Mouse (Mus musculus): ENCODE measurements around the gene Senp7.
"Not testable (repeated sequence)": the region's sequence is repeated elsewhere in the genome, so short reads cannot be mapped to it uniquely, and the experiment has no call there.

Senp7 gene

DNA sequence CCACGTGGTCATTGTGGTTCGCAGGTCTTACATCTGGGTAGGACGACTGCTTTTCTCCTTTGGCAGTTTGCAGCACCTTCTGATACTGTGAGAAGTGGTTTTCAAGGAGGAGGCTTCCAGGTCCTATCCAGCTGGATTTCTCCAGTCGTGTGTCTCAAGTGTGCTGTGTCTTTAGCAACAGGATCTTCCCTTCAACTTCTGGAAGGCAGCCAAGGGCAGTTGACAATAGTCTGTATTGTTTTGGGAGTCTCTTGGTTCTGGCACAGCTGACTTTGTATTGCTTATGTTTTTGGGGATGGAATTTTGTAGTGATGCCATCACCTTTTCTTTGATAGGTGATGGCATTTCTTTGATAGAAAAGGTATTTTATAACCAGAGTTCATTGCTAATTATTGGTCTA lies 86.0 kb downstream of the Senp7 start:
- no peak for DNase-seq (ENCODE audit: low read depth, low spot score)

DNA sequence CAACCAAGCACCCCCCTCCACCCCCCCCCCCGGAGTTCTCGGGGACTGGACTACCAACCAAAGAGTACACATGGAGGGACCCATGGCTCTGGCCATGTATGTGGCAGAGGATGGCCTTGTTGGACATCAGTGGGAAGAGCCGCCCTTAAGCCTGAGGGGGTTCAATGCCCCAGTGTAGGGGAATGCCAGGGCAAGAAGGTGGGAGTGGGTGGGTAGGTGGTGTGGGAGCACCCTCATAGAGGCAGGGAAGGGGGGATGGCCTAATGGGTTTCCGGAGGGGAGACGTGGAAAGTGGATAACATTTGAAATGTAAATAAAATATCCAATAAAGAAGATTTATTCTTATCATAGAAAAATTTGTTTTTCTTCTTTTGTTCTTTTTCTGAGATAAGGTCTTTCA lies 89.5 kb downstream of the Senp7 start:
- DNase-seq (ENCODE audit: low read depth, low spot score) = not testable (repeated sequence)

DNA sequence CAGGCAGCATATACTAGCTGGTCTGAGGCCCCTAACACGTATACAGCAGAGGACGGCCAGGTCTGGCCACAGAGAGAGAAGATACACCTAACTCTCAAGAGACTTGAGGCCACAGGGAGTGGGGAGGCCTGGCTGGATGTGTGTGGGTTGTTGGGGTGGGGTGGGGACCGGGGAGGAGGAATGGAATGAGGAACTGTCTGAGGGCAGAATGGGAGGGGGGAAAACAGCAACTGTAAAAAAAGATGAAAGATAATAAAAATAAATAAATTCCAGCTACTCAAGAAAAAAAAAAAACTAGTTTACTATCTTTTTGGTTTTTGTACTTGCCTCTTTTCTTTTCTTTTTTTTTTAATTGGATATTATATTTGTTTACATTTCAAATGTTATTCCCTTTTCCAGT lies 91.8 kb downstream of the Senp7 start:
- DNase-seq (ENCODE audit: low read depth, low spot score) = no peak

DNA sequence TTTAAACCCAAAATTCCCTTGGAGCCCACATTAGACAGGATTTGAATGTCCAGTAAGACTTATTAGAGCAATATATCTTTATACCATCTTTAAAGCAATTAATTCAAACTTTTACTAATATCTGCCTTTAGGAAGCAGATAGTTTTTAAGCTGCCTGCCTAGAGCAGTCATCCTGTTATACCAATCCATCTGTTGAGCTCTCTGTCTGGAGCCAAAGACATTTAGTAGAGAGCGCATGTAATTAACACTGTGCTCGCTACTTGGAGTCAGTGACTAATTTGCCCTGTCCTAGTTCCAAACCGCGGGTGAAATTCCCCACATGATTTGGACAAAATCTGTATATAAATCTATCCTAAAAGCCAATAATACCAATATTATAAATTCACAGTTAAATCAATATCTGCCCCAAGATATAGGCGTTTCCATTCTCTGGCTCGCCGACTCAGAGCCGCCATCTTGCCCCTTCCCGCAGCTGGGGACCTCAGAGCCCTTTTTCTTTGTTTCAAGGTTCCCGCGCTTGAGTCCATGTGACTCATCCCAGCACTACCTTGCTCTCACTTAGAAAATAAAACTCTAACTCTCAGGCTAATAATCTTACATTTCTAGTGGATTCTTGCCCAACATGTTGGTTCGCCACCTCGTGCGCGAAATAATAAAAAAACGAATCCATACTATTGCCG lies 96.9 kb downstream of the Senp7 start:
- DNase-seq (ENCODE audit: low read depth, low spot score) = no peak

DNA sequence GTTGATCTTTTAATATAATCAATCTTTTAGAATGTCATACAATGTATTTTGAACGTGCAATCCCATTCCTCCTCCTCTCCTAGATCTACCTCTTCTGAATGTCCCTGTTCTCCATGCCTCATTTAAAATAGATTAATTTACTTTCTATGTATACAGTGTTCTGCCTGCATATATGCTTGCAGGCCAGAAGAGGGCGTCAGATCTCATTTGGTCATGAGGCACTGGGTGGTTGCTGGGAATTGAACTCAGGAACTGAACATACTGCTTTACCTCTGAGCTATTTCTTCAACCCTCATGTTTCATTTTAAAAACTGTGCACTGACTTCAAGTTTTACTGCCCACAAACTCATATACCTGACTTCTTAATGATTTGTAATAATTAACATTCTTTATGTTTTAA lies 99.5 kb downstream of the Senp7 start:
- no peak for DNase-seq (ENCODE audit: low read depth, low spot score)

DNA sequence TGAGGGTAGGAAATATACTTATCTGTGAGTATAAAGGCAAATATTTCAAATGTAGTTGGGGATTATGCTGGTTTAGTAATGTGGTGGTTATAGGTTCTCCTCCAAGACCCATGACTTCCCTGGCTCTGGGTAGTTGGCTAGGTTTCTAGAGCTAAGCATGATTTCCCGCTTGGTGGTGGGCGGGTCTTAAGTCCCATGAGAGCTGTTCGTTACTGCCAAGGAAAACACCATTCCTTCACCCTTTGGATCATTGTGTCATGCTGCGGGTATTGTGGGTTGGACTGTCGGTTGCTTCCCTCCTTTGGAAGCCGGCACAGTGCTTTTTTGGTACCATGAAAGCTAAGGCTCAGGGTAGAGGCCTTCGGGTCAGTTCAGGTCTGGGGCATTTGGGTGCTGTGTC lies 115.3 kb downstream of the Senp7 start:
- no peak for DNase-seq (ENCODE audit: low read depth, low spot score)

DNA sequence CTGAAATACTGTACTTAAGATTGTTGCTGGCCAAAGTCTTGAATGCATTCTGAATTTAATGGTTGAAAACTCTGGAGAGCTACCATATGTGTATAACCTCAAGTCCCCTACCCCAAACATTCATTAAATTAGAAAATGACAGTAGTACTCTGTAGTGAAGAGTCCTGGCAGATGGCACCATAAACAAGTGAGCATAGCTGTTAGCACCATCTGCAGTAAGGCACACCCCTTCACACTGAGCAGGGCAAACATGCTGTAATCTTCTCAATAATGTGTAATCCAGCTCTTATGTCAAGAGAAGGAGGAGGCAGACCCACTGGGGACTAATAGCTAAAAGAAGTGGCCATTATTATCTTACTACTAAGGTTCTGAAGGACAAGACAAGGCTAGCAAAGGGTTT lies 122.1 kb downstream of the Senp7 start:
- DNase-seq (ENCODE audit: low read depth, low spot score) = no peak

DNA sequence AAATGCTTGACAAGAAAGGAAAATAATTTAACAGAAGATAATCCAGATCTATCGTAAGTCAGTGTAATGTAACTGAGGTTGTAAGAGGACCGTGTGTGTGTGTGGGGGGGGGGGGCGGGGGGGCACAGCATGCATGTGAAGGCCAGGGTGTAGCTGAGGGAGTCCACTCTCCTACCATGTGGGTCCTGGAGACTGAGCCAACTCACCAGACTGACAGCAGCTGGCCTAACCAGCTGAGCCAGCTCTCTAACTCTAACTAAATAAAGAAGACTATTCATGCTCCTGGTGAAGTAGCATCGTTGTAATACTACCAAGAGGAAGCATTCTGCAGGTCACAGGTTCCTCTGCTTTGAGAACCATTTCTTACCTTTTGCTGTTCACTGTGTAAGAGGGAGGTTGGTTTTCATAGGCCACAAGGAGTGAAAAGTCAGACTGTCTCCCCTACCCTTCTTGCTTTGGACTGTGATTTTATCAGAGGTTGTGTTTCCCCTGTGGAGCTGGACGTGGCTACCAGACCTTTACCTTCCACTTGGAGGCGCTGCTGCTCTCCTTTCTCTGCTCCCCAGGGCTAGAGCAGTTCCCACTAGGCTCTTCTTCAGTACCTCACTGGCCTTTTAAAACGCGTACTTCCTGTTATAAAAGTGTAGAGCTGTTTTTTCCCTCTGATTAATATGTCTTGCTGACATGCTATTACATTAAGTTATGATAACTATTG lies 127.9 kb downstream of the Senp7 start:
- no peak for DNase-seq (ENCODE audit: low read depth, low spot score)

DNA sequence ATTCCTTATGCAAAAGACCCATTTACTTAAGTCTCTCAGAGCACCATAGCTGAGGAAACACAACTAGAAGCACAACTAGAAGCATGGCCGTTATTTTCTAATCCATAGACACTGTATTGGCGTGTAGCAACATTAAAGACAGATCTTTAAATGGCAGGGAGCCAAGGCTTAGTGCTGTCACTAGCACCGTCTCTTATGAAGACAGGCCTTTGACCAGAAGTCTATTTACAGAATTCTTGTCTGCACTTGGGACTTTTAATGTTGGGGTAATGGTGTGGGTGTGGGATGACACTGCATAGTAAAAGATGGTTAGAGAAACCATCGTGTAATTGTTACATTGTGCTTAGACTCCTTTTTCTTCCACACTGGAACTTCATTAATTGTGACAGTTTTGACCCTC lies 138.7 kb downstream of the Senp7 start:
- no peak for DNase-seq (ENCODE audit: low read depth, low spot score)

DNA sequence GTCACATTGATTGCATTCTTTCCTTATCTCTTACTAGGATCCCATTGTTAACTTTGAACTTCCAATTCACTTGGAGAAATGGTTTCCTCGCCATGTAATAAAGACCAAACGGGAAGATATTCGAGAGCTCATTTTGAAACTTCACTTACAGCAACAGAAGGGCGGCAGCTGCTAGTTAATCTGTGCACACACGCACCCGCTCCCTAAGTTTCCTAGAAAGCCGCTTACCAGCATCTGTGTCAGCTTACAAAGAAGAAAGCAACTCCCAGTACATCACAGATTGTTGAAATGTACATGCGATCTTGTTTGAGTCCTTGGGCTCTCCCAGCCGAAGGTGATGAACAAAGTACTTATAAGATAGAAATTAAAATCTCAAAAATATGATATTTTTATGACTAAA lies 140.1 kb downstream of the Senp7 start:
- DNase-seq (ENCODE audit: low read depth, low spot score) = no peak

DNA sequence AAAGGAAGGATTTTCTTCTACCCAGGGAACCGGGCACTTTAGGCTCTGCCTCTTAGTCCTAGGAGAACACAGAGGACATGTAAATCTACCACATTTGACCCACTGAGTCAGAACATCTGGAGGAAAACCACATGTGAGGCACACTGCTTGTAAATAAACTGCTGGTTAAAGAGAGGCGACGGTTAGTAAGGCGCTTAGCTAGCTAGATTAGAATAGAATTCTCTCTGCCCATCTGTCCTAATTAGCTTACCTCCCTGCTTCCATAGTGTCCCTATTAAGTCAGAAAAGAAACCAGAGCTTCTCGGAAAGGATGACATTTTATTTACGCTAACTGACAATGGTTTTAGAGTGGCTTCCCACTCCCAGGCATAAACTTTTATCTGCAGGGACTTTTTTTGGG lies 155.9 kb downstream of the Senp7 start, which contains the start of gene Impg2:
TSS of gene Impg2 (plus strand) at position 263 of the 400 bp plus-strand sequence.
- DNase-seq (ENCODE audit: low read depth, low spot score) = no peak

DNA sequence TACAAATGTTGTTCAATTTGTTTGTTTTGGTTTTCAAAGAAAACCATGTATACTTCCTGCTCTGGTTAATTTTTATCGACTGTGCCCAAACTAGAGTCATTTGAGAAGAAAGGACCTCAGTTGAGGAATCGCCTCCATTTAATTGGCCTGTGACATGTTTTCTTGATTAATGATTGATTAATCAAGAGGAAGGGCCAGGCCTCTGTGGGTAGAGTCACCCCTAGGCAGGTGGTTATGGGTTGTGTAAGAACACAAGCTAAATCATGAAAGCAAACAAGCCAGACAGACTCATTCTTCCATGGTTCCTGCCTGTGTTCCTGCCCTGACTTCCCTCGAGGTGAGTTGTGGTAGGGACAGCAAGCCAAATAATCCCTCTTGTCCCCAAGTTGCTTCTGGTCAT lies 164.6 kb downstream of the Senp7 start:
- DNase-seq (ENCODE audit: low read depth, low spot score) = no peak

DNA sequence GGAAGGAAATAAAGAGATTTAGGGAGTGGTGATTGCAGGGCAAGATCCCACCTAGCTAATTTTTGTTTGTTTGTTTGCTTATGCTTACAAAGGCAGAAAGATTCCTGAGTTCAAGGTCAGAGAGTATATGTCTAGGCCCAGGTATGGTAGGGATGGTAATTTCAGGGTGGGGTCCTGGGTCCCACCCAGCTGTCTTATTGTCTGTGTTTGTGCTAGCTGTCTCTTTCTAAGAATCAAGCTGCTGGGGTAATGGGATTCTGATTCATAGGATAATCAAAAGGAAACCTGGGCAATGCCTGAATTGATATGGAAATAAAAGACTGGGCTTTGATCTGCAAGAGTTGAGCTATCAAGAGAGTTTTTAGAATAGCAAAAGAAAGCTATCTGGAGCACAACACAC lies 179.5 kb downstream of the Senp7 start:
- DNase-seq (ENCODE audit: low read depth, low spot score) = no peak

DNA sequence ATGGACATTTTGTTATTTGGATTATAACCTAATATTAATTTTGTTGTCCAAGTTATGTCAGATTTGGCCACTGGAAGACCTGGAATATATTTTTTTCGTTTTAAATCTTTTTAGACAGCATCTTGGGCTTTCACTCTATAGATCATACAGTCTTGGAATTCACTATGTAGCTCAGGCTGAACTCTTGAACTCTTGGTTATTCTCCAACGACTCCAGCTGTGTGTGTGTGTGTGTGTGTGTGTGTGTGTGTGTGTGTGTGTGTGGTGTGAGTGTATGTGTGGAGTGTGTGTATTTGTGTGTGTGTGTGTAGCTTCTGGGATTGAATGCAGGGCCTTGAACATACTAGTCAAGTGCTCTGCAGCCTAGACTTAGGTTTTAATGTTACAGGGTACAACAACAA lies 181.3 kb downstream of the Senp7 start:
- no peak for DNase-seq (ENCODE audit: low read depth, low spot score)

DNA sequence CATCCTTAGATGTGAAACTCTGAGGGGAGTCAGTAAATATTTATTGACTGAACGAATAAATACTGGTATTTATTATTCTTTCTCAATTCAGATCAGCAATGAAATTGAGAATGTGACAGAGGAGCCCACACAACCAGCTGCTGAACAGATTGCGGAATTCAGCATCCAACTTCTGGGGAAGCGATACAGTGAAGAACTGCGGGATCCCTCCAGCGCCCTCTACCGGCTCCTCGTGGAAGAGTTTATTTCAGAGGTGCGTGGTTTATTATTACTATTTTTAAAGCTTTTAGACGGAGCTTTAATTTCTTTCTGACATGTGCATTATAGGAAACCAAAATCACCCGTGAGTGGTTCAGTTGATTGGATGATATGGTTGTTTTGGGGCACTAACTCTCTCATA lies 183.2 kb downstream of the Senp7 start:
- DNase-seq (ENCODE audit: low read depth, low spot score) = peak; percentile 34

DNA sequence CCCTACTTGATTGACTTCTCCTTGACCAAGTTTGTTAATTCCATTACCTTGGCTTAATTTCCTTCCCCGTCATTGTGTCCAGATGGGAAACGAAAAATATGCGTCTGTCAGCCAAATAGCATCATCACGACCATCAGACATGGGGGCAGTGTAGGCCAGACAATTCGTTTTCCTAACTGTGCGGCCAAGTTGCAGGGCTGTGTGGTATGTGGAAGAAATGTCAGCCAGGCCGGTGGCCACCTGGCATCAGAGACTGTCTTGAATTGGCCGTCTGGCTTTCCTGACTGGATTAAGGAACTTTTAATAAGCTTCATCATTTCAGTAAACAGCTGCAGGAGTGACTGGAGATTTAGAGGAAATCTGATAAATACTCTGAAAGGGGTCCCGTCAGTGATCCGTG lies 184.6 kb downstream of the Senp7 start:
- DNase-seq (ENCODE audit: low read depth, low spot score) = no peak
